Comparison of ENCODE assay signal across 19 mouse cellular contexts in genomic region chr1:39664039-39664625, GRCm38 (mm10). TPM values are rescaled to one million over a fixed set of nuclear protein-coding genes. Genes with fewer than 3 reads are reported as not detected.
"Had no signal": no experiment of that assay in that cellular context is flagged by ENCODE, and none has a peak within 500 bp of the region (broad histone marks: within the 10 kb centered on the region; RNA-seq: fewer than 3 reads in every experiment).

No protein-coding gene starts in this region.

- H3K27ac ChIP-seq: limb, embryonic 10.5 days; limb, embryonic 13.5 days; liver, embryonic 12.5 days; liver, embryonic 15.5 days; lung, embryonic 15.5 days; midbrain, embryonic 10.5 days; stomach, postnatal 0 days had no signal

- H3K9me3 ChIP-seq: limb, embryonic 10.5 days; limb, embryonic 13.5 days; liver, embryonic 12.5 days; liver, embryonic 15.5 days; lung, embryonic 15.5 days; midbrain, embryonic 10.5 days had no signal

- H3K27me3 ChIP-seq: limb, embryonic 13.5 days; liver, embryonic 12.5 days; liver, embryonic 15.5 days; lung, embryonic 15.5 days had no signal

- DNase-seq: kidney, postnatal 10 days; kidney, postnatal 36 days; liver; lung, adult 18-20 months; lung, postnatal 10 days; lung, postnatal 36 days; thymus, adult 2 months; thymus, postnatal 14 days; thymus, postnatal 4 days had no signal

- H3K4me2 ChIP-seq: limb, embryonic 13.5 days; liver, embryonic 12.5 days; liver, embryonic 15.5 days; lung, embryonic 15.5 days had no signal

- H3K9ac ChIP-seq: limb, embryonic 13.5 days; liver, embryonic 12.5 days; liver, embryonic 15.5 days; lung, embryonic 15.5 days had no signal

- ATAC-seq: liver, embryonic 12.5 days had no signal

- H3K4me1 ChIP-seq: liver, embryonic 12.5 days; liver, embryonic 15.5 days; lung, embryonic 15.5 days; megakaryocyte, embryonic 14.5 days; midbrain, embryonic 10.5 days had no signal

- H3K36me3 ChIP-seq: limb, embryonic 10.5 days; limb, embryonic 13.5 days; liver, embryonic 12.5 days; liver, embryonic 15.5 days; lung, embryonic 15.5 days; midbrain, embryonic 10.5 days had no signal

- H3K4me3 ChIP-seq: limb, embryonic 10.5 days; limb, embryonic 13.5 days; liver, embryonic 12.5 days; liver, embryonic 15.5 days; lung, embryonic 15.5 days; megakaryocyte, embryonic 14.5 days; midbrain, embryonic 10.5 days had no signal

RNA-seq across cellular contexts. Expression of gene Creg2, which starts 12.9 kb away (rescaled TPM):
- polyA plus RNA-seq: kidney, embryonic 14.5 days; liver, embryonic 12.5 days; liver, embryonic 15.5 days had no signal

RNA-seq across cellular contexts. Expression of gene Rfx8, which starts 56.7 kb away (rescaled TPM):
- polyA plus RNA-seq: small intestine, adult 2 months had no signal
